Mouse (Mus musculus) erythroblast, adult 5-6 weeks (primary cell): ENCODE results near the gene Ina. TPM values are rescaled to one million over a fixed set of nuclear protein-coding genes. Genes with fewer than 3 reads are reported as not detected.
A peak's percentile ranks its signal among the peaks of the same experiment; 100 is the strongest.
"Not testable (repeated sequence)": the region's sequence is repeated elsewhere in the genome, so short reads cannot be mapped to it uniquely, and the experiment has no call there.

ENCODE experiments used
- ATAC-seq: replicated peaks from 2 replicates; pipeline ENCODE4 v1.8.0; 2016; ENCODE audit warnings: moderate number of reproducible peaks, mild to moderate bottlenecking, moderate TSS enrichment, inconsistent platforms; ENCODE audit not compliant: poor library complexity, low FRiP score, severe bottlenecking
- total RNA-seq, 2 experiments: library from RNA; stranded (forward) in 1 of 2; stranded (reverse) in 1 of 2; fragments of 150-400 nt in 1 of 2; fragments of 200-764, 138-1000 nt in 1 of 2; gene quantifications; 2 replicates each; pipeline versions ENCODE4 v1.2.3 to v1.2.4; 2015 to 2017; ENCODE audit warnings: low replicate concordance in 2 of 2

Gene Ina
- total RNA-seq, 2 experiments from 2014 or later = not detected

DNA sequence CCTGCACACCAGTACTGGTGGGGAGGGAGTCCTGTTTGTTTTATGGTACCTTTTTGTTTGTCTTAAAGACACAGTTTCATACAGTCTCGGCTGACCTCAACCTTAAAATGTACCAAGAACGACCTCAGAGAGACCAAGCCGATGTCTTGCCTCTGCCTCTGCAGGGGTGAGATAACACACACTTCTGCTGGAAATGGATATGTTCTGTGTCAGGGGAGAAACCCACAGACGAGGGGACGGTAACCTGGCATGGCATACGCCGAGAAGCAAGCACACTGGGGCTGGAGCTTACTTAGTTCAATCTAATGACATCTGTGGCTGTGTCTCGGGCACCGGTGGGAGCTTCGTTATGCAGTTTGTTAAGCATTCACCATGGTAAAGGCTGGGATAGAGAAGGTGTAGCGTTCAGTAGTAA lies 30.5 kb upstream of the Ina start:
- peak; percentile 79 for ATAC-seq

DNA sequence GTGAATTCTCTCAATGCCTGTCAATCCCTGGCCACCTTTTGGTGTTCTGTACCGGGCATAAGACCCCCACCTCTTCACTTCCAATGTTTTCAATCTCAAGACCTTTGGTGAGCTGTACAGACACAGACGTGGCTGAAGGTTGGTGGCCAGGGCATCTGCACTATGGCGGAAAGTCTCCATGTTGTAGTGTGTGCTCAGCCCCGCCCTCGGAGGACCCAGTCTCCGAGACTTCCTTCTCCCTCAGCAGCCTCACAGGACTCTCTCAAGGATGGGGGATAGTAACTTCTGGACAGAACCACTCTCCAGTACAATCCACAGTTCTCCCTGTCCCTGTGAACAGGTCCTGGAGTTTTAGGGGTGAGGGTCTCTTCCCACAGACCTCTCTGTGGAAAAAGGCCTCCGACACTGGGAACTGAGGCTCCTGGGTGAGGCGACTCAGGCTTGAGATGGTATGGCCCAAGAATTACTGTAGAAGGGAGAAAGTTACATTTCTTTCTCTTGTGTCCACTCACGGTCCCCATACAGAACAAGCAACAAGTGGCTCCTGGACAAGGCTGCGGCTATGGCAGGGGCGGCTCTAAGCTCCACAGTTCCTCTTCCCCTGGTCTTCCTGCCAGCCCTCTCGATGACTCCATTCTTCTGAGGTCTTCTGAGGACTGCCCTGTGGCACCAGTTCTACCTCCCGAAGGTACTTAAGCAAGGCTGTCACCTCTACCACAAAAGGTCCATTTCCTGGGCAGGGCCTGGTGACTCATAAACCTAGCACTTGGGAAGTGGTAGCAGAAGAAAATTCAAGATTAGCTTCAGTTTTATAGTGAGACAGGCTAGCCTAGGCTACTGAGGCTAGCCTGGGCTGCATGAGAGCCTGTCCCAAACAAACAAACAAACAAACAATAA lies 29.5 kb upstream of the Ina start:
- peak; percentile 42; the same call in 1 of the 2 replicates for ATAC-seq

DNA sequence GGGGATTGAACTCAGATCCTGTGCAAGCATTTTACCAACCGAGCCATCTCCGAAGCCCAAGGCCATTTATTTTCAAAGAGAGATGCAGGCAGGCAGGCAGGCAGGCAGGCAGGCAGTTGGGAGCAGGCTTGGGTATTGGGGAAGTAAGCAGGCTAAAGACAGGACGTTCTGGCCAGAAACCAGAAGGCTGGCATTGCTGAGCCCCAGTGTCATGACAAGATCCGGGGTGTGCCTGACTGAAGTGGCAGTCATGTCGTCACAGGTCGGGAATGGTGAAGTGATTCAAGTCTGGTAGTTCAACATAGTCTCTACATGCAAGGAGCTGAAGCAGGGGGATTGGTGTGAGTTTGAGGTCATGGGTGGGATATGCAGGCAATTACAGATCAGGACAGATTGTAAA lies 26.9 kb upstream of the Ina start:
- ATAC-seq = no peak

DNA sequence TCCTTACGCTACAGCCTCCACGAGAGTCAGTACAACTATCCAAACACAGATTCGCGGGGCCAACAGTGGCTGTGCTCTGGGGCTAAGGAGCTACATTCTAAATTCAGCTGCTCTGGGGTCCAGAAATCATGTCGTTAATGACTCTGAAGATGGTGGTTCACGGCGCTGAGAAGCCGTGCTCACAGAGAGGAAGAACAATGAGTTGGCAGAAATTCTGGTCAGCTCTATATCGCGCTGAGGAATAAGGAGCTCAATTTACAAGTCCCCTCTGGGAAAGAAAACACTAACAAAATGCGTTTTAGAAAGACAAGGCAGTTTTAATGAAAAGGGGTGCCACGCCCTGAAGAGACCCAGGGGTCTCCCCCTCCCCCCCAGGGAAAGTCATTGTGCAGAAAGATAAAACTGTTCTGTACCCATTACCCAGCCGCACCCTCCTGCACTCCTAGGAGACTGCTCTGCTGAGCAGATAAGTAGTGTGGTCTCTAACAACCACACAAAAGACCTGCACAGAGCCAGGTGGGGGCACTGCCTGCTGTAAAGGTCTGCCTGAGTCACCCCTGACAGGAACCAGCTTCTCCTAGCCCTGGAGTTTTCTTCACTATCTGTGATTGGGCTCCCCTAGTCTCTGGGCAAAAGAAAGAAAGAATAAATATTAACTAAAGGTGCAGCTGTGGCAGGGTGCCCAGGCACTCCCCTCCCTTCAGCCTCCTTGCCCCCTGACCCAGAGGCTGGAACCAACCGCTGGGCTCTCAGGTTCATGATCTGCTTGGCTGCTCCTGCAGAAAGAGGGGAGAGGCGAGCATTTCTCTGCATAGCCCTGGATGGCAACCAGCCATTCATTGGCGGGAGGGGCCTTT lies 26.0 kb upstream of the Ina start:
- peak; percentile 66 for ATAC-seq

DNA sequence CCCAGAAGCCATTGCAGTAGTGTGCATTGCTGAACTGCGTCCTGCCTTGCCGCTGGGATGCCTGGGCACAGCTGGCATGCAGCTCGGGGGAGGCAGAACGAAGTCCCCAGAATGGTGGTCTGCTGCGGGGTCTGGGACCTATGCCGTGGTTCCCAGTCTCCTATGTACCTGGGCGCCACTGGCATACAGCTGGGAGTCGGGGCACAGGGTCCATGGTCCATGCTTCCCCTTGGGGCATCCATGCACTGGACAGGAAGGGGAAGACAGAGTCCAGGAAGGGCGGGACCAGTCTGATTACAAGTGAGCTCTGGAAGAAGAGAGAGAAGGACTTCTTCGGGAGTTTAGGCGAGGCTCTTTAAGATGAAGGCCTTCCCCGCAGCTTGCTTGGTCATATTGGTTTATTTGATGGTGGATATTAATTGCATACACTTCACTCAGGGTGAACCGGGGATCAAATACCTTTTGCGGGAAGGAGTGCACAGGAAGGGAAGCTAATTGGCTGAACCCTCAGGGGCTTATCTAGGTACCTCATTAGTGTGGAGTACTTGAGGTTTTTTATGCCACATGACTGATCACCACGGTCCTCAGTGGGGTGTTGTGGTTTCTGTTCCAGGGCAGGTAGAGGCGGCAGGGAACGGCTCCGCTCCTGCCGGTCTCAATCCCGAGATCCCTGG lies 24.9 kb upstream of the Ina start:
- ATAC-seq = 0 out of 2 replicates have a peak, but pooled peaks have one; percentile 21

DNA sequence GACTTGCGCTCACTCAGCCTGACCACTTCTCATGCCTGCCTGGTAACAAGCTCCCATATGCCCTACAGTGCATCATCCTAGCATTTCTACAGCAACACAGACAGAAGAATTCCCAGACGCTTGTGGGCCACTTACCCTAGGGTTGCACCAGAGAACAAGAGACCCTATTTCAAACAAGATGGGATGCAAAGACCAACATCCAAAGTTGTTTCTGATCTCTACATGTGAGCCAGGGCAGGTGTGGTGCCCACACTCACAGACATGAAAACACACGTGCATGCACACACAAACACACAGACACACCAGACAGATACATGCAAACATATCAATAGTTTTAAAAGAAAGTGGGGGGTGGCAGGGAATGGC lies 24.4 kb upstream of the Ina start:
- ATAC-seq = no peak

DNA sequence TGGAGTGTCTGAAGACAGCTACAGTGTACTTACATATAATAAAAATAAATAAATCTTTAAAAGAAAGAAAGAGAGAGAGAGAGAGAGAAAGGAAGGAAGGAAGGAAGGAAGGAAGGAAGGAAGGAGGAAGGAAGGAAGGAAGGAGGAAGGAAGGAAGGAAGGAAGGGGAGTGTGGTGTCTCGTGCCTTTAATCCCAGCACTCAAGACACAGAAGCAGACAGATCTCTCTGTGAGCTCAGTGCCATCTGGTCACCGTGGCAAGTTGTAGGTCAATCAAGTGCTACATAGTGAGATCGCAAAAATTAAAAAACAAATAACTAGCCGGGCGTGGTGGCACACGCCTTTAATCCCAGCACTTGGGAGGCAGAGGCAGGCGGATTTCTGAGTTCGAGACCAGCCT lies 23.9 kb upstream of the Ina start:
- not testable (repeated sequence) for ATAC-seq

DNA sequence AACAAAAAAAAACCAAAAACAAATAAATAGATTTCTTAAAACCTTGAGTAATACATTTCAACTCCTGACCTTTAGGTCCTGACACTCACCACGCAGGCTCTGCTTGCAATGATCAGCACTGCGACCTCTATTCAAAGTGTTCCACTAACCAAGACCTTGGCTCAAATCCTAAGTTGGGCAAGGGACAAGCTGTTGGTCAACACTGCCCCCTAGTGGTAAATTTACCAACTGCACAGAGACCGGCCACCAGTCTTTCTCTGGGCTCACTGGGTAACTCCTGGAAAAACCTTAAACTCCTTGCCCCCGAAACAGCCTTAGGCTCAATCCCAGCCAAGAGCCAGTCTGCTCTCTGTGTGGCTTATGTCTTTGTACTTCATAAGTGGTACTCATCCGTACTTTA lies 23.4 kb upstream of the Ina start:
- peak; percentile 72 for ATAC-seq

DNA sequence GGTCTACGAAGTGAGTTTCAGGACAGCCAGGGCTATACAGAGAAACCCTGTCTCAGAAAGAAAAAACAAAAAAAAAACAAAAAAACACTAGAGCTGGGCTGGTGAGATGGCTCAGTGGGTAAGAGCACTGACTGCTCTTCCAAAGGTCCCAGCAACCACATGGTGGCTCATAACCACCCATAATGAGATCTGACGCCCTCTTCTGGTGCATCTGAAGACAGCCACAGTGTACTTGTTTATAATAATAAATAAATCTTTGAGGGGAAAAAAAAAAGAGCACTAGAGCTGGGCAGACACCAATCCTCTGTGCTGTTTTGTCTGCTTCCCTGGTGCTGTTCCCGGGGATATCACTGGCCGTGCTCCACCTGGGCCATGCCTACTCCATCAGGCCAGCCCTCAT lies 22.2 kb upstream of the Ina start:
- ATAC-seq = not testable (repeated sequence)

DNA sequence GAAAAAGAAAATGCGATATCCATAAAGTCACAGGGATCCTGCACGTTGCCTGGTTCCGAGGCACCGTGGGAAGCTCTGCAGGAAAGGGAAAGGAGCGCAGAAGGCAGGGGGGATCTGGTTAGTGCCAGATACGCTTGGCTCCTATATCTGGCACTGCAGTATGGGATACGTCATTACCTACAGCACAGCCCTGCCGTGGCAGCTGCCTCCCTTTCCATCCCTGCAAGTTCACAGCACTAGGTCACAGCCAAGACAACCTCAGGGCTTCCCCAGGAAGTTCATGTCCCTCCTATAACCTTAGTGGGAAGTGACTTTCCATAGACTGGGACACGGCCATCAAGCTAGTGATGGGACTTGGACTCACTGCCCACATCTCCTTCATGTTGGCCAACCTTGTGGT lies 18.4 kb upstream of the Ina start:
- no peak for ATAC-seq

DNA sequence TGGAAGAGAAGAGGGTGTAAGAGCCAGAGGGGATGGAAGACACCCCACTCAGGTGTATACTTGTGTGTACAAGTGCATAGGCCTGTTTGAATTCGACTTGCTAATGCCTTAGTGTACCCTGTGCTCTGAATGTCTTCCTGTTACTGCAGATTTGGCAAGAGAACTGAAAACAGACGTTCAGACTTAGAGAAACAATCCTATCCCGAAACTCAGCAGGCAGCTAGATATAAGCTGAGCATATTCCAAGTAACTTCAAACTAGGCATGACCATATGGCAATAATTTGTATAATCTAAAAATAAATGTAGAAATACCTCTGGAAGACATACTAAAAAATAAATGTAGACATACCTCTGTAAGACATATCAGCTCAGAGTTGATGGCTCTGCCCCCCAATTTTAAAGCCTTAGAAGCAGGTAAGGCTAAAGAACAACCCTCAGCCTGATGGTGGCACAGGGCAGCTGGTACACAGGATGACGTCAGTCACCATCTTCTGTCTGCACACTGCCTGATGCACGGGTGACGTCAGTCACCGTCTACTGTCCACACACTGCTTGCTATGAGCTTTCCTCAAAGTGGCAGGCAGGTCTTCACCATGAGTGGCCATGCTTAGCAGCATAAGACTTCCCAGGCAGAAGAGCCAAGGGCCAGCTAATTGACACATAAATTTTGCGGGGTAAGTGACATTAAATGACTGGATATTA lies 16.2 kb upstream of the Ina start:
- ATAC-seq = no peak

DNA sequence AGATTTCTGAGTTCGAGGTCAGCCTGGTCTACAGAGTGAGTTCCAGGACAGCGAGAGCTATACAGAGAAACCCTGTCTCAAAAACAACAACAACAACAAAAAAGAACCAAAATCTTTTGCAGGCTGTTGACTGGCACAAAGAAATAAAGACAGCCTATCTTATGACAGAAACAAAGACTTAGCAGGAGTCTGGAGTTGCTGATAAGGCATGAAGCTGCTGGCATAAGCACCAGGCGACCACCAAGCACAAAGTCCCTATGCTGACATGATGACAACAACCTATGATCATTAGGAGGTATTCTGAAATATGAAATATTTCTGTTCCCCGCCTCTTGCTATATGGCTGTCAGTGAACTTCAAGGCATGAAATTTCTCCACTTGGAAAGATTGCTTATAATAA lies 15.5 kb upstream of the Ina start:
- ATAC-seq = no peak

DNA sequence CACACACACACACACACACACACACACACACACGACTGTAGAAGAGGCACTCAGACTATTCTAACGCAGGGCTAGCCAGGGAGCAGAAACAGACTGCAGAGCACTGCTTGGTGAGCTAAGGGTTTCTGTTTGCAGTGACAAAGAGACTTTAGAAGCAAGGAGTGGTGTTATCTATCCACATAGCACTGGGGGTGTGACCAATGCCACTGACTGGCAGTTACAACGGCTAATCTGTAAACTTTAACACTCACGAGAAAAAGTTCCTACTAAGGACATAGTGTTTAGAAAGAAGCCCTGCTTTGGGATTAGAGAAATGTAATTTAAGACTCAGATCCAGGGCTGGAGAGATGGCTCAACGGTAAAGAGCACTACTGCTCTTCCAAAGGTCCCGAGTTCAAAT lies 14.7 kb upstream of the Ina start:
- ATAC-seq = peak; percentile 64

DNA sequence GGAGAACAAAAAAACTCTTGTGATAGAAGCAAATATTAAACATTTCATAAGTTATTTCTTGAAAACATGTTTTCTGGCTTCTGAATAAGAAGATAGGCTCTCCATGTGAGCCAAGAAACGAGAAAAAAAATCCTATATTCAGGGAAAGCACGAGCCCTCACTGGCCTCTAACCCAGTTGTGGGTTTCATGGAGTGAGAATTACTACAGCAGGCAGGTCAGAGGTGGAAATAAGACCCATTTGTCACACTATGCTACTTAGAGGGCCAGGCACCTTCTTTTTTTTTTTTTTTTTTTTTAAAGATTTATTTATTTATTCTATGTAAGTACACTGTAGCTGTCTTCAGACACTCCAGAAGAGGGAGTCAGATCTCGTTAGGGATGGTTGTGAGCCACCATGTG lies 14.1 kb upstream of the Ina start:
- ATAC-seq = not testable (repeated sequence)

DNA sequence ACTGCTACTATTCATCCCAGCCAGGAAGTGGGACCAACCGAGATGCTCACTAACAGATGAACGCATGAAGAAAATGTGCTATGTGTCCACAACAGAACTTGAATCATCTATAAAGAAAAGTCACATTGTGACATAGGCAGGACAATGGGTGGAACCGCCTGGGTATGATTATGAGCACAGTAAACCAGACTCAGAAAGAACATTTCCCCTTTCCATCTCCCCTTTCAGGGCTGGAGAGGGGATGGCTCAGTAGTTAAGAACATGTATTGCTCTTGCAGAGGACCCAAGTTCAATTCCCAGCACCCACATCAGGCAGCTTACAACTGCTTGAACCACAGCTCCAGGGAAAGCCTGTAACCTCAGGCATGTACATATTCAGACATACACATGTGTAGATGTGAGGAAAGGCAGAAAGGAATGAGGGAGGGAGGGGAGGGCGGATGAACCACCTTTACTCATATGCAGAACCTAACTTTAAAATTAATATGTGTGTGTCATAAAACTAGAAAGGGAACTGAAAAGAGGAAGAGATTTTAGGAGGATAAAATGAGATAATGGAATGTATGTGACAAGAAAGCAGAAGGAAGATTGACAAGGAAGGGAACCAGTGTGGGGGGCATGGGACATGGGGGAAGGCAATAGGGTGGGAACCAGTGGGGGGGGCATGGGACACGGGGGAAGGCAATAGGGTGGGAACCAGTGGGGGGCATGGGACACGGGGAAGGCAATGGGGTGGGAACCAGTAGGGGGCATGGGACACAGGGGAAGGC lies 10.6 kb upstream of the Ina start:
- no peak for ATAC-seq

DNA sequence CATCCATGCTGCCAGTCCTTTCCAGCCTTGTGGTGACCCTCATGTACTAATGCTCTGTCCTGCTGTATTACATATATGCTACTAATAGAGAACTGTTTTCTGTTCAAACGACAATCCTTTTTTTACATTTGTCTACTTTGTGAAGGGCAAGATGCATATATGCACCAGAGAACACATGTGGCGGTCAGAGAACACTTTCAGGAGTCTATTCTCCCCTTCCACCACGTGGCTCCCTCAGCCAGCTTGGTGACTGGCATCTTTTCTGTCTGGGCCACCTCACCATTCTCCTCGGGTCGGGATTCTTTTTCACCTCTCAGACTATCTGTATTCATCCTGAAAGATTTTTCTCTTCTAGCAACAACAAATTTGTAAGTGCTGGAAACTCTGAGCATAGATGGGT lies 8.6 kb upstream of the Ina start:
- ATAC-seq = no peak

DNA sequence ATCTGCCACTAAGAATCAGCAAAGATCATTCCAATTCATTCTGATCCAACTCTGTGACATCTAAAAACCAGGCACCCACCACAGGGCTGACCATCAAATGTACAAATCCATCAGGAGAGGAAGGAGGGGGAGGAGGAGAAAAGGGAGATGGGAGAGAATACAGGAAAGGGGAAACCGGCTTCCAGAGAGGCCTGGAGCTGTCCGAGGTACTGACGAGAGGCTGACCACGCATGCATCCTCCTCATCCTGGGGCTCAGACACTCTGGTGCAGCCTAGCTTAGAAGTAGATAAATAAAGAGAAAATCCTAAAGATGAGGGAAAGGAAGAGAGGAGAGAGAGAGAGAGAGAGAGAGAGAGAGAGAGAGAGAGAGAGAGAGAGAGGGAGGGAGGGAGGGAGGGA lies 8.2 kb upstream of the Ina start:
- no peak for ATAC-seq

DNA sequence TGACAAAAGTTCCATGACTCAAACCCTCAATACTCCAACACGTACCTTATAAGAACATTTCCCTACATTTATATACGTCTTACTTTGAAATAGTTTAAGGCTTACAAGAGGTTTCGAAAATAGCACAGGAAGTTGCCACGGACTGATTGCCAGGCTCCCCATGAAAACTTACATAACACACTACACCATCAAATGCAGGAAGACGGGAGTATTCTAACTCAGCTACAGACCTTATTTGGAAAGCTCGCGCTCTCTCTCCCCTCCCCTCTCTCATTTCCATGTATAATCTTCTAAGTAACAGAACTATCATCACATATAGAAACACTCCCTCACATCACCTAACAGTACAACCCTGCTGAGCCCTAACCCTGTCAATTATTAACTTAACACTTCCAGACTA lies 5.1 kb upstream of the Ina start:
- ATAC-seq = no peak

DNA sequence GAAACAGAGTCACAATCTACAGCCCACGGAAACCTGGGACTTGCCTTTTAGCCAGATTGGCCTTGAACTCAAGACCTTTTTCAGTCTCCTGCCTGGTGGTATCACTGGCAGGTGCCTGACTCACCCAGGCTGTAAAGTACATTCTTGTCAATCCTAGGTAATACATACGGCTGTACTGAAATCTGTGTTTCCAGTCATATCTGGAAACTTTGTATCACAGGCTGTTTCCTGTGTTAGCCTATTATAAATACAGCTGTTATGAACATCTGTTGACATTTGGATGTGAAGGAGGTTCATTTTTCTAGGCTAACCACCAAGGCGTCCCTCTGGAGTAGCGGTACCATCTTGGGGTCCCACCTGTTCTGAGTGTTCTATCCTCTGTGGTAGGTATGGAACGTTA lies 4.6 kb upstream of the Ina start:
- ATAC-seq = no peak
